Mouse (Mus musculus): ENCODE results near the gene Fbxo40.

DNA sequence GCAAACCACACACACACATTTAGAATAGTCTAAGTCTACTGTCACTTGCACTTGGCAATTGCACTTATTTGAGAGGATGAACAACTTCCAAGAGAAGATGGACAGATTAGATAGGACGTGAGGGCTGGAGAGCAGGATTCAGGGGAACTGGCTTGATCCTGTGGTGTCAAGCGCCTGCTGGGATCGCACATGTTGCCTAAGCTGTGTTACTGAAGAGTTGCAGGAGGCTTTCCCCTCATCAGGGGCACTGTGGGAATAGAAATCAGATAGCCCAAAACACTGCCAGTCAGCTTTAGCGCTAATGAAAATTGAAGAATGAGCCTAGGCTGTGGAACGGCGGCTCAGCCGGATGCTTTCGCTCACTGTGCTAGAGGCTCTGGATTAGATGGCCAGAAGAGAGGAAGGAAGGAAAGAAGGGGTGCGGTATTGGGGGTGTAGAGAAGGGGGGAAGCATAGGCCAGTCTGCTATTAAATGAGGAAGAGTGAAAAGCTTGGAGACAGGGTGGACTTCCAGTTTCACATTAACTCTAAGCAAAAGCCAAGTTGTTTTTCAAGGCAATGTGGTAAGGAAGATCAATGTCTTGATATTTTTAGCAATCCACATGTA is 9.2 kb upstream of the Fbxo40 start:
- TF ChIP-seq CTCF (IDR thresholded peaks at IDR 0.05; ENCODE audit: low read depth, low read length) (no peak), GATA1 (IDR thresholded peaks at IDR 0.05; ENCODE audit: borderline replicate concordance, low read length) (no peak)
